Mouse (Mus musculus) layer of hippocampus, adult 9-11 months (tissue): Measurements from ENCODE around the gene Lztr1.

ENCODE experiments used
- DNase-seq: peaks from one replicate; pipeline ENCODE4 v3.0.0; 2022

Gene Lztr1

DNA sequence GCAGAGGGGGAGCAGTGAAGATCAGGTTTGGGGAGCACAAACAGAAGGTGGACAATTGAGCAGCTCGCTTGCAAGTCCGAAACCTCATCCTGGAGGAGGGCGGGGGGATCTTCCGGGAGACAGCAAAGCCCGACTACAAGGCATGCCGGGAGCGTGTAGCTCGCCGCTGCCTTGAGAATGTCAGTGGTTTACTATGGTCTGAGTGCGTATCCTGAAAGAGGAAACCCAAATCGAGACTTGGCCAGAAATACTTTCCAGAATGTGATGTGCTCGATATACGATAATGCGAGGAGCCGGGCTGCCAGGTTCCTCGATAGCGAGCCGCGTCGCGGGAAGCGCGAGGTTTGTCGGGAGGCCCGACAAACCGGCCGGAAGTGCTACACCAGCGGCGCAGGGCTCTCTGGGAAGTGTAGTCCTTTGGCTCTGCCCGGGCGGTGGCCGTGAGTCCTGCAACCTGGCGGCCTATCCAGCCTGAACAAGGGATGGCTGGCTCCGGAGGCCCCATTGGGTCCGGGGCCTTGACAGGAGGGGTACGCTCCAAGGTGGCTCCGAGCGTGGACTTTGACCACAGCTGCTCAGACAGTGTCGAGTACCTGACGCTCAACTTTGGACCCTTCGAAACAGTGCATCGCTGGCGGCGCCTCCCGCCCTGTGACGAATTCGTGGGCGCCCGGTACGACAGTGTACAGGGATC, at the start of gene Lztr1:
Gene Lztr1, plus strand, starts transcription at position 143 of the 694 bp plus-strand sequence.
- DNase-seq = peak; percentile 90

DNA sequence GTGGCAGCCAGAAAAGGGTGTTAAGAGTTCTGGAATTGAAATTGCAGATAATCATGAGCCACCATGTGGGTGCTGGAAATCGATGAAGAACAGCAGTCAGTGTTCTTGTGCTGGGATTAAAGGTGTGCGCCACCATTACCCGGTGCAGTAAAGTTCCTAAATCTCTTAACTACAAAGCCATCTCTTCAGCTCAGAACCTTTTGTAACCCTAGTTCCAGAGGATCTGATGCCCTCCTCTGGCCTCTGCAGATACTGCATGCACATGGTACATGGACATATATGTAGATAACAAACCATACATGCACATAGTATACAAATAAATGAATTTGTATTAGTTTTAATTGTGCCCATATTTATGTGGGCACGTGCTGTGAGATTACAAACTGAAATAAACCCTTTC, 48.2 kb upstream of the Lztr1 start:
- DNase-seq = no peak

- DNase-seq = no peak
These were observed 46.9 kb upstream of the Lztr1 start for GRCm38 (mm10) chr16:17461596-17461995.

GRCm38 (mm10) chr16:17463184-17463583, 45.3 kb upstream of the Lztr1 start:
- DNase-seq = no peak

DNA sequence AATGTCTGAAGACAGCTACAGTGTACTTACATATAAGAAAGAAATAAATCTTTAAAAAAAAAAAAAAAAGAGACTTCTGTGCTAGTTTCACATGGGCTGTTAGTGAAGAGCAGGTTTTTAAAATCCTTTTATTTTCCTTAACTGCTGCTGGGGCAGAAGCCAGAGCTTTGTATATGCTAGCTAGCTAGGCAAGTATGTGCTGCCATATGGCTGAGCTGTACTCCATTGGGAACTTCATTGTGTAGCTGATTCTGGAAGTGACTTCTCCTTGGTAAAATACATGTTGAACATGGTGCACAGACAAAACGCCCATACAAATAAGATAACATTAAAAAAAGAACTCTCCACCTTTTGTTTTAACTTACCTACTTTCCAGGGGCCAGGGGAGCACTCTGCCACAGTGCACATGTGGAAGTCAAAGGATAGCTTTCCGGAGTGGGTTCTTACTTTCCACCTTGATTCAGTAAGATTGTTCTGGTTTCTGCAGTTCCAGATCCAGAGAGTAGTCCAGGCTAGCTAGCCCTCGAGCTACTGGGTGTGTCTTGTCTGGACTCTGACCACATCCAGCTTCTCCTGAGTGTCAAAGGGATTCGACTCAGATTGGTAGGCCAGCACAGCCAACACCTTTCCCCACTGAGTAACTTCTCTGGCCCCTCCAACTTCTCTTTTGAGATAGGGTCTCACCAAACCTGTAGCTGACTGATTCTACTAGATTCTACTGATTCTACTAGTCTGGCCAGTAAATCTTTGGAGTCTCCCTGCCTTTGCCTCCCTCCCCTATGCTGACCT, 41.4 kb upstream of the Lztr1 start:
- no peak for DNase-seq

GRCm38 (mm10) chr16:17472498-17472897, 36.0 kb upstream of the Lztr1 start:
- DNase-seq = no peak

DNA sequence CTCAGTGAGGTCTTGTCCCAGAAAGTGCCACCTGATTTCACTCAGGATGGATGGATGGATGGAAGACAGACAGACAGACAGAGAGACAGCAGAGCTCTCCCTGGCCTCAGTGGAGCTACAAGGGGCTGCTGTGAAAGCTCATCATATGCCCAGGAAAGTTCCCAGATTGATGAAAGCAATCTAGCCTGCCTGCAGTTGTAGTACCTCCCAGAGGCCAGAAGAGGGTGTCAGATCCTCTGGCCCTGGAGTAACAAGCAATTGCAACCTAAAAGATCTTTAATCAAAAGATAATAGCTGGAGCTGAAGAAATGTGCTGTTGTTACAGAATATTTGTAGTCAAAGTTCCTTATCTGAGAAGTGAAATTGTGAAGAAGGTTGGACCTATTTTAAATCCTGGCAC, 34.4 kb upstream of the Lztr1 start:
- DNase-seq = no peak

- DNase-seq = no peak
These were observed 33.7 kb upstream of the Lztr1 start for GRCm38 (mm10) chr16:17474761-17475160.

DNA sequence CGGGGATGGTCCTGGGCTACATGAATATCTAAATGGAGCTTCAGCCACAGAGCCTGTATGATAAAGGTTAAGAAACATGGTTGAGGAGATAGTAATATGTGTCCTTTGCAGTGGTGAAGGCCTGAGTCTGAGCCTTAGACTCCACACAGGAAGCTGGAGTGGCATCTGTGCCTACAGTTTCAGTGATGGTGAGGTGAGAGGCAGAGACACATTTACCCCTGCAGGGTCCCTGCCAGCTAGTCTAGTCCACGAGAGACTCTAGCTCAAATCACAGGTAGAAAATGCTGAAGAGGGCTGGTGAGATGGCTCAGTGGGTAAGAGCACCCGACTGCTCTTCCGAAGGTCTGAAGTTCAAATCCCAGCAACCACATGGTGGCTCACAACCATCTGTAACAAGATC, 33.2 kb upstream of the Lztr1 start:
- no peak for DNase-seq

DNA sequence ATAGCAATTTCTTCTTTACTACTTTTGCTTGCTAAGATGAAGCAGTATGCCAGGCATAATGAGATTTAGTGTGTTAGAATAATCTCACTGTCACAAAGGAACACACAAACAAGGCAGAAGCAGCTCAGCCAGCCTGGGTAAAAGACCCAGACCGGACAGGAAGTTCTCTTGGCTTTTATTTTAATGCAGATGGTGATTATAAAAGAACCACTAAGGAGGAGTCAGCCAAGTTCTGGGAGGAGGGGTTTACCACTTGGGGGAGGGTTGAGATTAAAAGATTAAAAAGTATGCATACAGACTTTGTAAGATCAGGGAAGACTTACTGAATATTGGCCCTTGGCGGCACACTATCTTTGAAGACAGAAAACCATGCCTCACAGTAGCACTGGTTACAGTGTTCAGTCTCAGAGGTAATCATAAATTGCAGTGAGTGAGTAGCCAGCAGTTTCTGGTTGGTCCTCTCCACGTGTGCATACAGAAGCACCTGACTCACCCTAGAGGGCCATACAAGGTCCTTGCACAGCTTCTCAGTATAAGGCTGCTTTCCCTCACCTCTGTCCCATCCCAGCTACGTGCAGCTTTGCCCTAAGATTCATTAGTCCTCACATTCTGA, 30.1 kb upstream of the Lztr1 start:
- DNase-seq = no peak

GRCm38 (mm10) chr16:17481465-17481864, 27.0 kb upstream of the Lztr1 start:
- no peak for DNase-seq

GRCm38 (mm10) chr16:17486505-17486904, 22.0 kb upstream of the Lztr1 start:
- DNase-seq = no peak

- no peak for DNase-seq
These were observed 19.7 kb upstream of the Lztr1 start for GRCm38 (mm10) chr16:17488478-17489468.

- DNase-seq = no peak
These were observed 18.9 kb upstream of the Lztr1 start, which contains the start of gene Aifm3 for GRCm38 (mm10) chr16:17489469-17490111. Aifm3 (plus strand) TSS chr16:17489611.

DNA sequence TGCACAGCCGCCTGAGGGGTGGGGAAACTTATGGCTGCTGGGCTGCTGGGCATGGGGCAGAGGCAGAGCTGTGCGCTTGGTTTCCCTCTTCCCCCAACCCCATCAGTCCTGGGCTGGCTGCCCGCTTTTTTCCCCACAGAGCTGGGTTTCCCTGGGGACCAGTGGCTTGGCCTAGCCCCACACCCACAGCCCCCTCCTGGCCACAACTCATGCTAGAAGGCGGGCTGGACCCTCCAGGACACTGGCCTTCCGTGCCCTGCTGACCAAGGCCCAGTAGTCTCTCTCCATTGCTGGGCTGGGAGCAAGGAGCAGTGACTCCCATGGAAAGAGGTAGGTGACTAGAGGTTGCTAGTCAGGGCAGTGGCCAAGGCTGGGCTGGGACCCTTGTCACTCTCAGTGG, 17.3 kb upstream of the Lztr1 start:
- no peak for DNase-seq

DNA sequence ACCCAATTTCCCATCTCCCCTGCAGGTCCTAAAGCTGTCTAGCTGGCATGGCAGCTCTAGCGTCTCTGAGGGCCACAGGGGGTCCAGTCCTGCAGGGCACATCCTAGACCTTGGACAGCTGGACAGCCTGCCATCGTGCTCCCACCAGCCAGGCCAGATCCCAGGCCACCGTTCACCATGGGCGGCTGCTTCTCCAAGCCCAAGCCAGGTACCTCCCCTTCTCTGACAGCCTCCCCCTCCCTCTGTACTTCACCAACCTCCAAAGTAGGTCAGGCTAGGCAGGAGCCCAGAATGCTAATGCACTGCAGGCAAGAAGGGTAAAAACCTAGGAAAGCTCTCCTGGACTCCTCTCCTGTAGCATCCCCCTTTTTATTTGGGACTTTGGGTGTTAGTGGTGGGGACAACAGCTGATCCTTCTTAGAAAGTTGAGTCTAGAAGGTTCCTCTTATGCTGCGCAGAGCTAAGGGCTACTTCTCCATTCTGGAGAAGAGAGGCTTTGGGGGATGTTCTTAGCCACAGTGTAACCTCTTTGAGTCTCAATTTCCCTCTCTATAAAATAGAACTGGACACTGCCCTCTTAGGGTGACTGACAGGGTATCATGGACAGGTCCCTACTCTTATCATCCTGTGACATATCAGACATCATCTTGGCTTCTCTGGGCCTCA, 16.5 kb upstream of the Lztr1 start:
- DNase-seq = no peak

DNA sequence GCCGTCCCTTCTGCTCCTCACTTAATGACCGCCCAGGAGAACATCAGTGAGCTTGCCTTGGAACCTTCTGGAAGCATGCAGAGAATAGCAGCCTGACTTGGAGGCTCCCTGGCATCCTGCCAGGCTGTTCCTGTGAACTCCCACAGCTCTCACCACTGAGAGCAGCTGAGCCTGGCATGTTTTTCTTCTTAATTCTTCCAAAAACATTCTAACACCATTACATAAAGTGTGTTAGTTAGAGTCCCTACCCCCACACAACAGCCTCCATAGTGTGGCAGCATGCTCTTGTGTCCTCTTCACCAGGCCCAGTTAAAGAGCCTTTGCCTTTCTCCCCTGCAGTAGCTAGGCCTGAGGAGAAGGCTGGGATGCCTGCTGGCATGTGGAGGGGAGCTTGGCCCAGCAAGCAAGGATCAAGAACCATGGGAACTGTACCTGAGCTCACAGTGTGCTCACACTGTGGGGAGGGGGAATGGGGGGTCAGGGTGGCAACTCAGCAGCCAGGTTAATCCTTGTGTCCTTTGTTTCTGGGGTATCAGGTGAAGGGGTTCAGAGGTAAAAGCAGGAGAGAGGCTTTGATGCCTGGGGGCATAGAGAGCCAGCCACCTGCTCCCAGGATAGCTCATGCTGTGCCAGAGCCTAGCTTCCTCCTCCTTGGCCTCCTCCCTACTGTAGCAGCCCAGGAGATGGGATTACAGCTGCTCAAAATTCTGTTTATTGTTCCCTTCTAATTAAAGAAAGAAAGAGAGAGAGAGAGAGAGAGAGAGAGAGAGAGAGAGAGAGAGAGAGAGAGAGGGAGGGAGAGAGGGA, 11.8 kb upstream of the Lztr1 start:
- DNase-seq = peak; percentile 95

DNA sequence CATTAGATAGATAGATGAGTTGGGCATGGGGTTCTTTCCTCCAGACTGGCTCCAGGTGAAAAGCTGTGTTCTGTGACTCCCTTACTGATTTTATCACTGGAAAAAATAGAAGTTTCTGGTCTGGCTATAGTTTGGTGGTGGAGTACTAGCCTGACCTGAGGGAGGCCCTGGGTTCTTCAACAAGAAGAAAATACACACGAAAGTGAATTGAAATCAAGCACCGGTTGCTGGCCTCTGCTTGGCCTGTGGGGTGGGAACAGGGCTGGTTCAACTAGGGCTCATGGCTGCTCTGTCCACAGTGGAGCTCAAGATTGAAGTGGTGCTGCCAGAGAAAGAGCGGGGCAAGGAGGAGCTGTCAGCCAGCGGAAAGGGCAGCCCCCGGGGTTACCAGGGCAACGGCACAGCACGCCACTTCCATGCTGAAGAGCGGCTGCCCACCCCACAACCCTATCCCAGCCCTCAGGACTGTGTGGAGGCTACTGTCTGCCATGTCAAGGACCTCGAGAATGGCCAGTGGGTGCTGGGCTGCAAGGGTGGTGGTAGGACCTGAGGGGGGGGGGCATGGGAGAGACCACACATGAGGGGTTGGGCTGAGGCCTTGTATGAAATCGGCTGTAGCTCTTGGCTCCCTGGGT, 9.1 kb upstream of the Lztr1 start:
- DNase-seq = no peak

DNA sequence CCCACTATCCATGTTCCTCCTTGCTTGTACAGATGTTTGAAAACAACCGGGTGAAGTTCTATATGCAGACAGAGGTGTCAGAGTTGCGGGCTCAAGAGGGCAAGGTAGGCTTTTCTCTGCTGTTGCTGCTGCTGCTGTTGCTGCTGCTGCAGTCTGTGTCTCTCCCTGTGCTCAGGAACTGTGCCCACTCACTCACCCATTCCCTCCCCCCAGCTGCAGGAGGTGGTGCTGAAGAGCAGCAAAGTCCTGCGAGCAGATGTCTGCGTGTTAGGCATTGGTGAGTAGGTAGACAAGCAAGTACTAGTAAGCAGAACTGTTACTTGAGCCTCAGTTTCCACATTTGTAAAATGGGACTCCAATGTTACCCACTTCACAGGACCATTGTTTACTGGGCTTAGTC, 5.8 kb upstream of the Lztr1 start:
- no peak for DNase-seq

DNA sequence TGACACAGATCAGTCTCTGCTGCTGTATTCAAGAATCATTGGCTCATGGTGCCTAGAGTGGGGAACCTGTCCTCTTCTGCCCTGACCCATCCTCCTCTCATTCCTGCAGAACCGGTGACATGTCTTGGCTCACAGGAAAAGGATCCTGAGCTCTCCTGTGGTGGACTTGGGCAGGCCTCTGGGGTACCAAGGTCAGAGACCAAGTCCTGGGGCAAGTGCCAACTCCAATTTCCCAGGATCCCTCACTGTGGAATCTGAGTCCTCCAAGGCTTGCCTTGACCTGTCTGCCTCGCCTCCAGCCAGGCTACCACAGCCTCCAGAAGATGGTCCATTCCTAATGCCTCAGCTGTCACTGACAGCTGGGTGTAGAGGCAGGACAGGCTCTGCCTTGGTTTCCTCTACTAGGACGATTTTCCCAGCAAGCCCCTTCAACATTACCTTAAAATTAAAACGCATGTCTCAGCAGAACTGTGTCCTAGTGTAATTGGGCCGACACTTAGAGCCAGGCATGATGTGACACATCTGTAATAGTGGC, 1.4 kb upstream of the Lztr1 start:
- DNase-seq = no peak
